Mouse (Mus musculus): ENCODE measurements around the gene Gm42517. TPM values are rescaled to one million over a fixed set of nuclear protein-coding genes. Genes with fewer than 3 reads are reported as not detected.

Gene Gm42517
- polyA plus RNA-seq, 1 experiment from 2014 or later: 1.4 TPM

GRCm38 (mm10) chr5:108345313-108346071 is 22.2 kb downstream of the Gm42517 start:
- Histone ChIP-seq H3K9me3 (no peaks in the 10 kb centered on the region), H3K27me3 (no peaks in the 10 kb centered on the region), H3K36me3 (peaks cover 66% of the 10 kb centered on the region), H3K4me3 (no peak overlapping the region), H3K9ac (no peak overlapping the region), H3K4me1 (replicated peaks) (no peaks in the 10 kb centered on the region), H3K27ac (no peak overlapping the region), H3K4me2 (no peak overlapping the region)
- no peak for ATAC-seq (ENCODE audit: low FRiP score)
- 87% methylated on average over 10 of the region's 10 CpGs for WGBS

GRCm38 (mm10) chr5:108343680-108344170 is 24.0 kb downstream of the Gm42517 start:
- no peaks in the 10 kb centered on the region for H3K4me1 ChIP-seq (replicated peaks)
- no peak overlapping the region for H3K4me3 ChIP-seq
- no peak overlapping the region for H3K4me2 ChIP-seq
- H3K27me3 ChIP-seq: no peaks in the 10 kb centered on the region
- WGBS: 93% methylated on average over 4 of the region's 4 CpGs
- no peaks in the 10 kb centered on the region for H3K9me3 ChIP-seq
- peaks cover 66% of the 10 kb centered on the region for H3K36me3 ChIP-seq
- H3K9ac ChIP-seq: no peak overlapping the region
- no peak for ATAC-seq (ENCODE audit: low FRiP score)
- H3K27ac ChIP-seq: no peak overlapping the region

GRCm38 (mm10) chr5:108338049-108338448 is 29.7 kb downstream of the Gm42517 start:
- Histone ChIP-seq H3K4me3 (no peak overlapping the region), H3K9ac (no peak overlapping the region), H3K9me3 (no peaks in the 10 kb centered on the region), H3K27ac (no peak overlapping the region), H3K27me3 (no peaks in the 10 kb centered on the region), H3K4me2 (no peak overlapping the region), H3K36me3 (peaks cover 66% of the 10 kb centered on the region), H3K4me1 (replicated peaks) (no peaks in the 10 kb centered on the region)
- no peak for ATAC-seq (ENCODE audit: low FRiP score)
- 94% methylated on average over 3 of the region's 3 CpGs for WGBS

GRCm38 (mm10) chr5:108337385-108337784 is 30.3 kb downstream of the Gm42517 start:
- no peaks in the 10 kb centered on the region for H3K27me3 ChIP-seq
- peaks cover 69% of the 10 kb centered on the region for H3K36me3 ChIP-seq
- no peaks in the 10 kb centered on the region for H3K4me1 ChIP-seq (replicated peaks)
- no peak for ATAC-seq (ENCODE audit: low FRiP score)
- no peak overlapping the region for H3K27ac ChIP-seq
- no peak overlapping the region for H3K9ac ChIP-seq
- WGBS: 88% methylated on average over 4 of the region's 4 CpGs
- H3K9me3 ChIP-seq: no peaks in the 10 kb centered on the region
- H3K4me3 ChIP-seq: no peak overlapping the region
- no peak overlapping the region for H3K4me2 ChIP-seq

- H3K27ac ChIP-seq: no peak overlapping the region
- no peaks in the 10 kb centered on the region for H3K27me3 ChIP-seq
- no peak overlapping the region; the same call in 1 of the 2 replicates for H3K9ac ChIP-seq
- H3K4me1 ChIP-seq (replicated peaks): no peaks in the 10 kb centered on the region
- no peak overlapping the region for H3K4me2 ChIP-seq
- ATAC-seq (ENCODE audit: low FRiP score): no peak
- H3K9me3 ChIP-seq: no peaks in the 10 kb centered on the region
- WGBS: 87% methylated on average over 1 of the region's 1 CpGs
- H3K36me3 ChIP-seq: peaks cover 67% of the 10 kb centered on the region
- no peak overlapping the region for H3K4me3 ChIP-seq
Observed at GRCm38 (mm10) chr5:108331051-108331450, 36.7 kb downstream of the Gm42517 start.

Other genes with a start within 250 kb of the Gm42517 start
- 24.7 and 26.7 TPM in 2 replicates for gene Tmed5, start 235.3 kb downstream of the Gm42517 start, polyA plus RNA-seq (2015; fragmentation: Nextera tagmentation; extraction: Ambion mirVana)
- 3.2 and 3.3 TPM in 2 replicates for gene Ccdc18, start 235.0 kb downstream of the Gm42517 start, polyA plus RNA-seq (2015; fragmentation: Nextera tagmentation; extraction: Ambion mirVana)
- 40.5 and 41.8 TPM in 2 replicates for gene Dr1, start 99.0 kb downstream of the Gm42517 start, polyA plus RNA-seq (2015; fragmentation: Nextera tagmentation; extraction: Ambion mirVana)
- gene Pigg, start 55.3 kb downstream of the Gm42517 start, polyA plus RNA-seq (2015; fragmentation: Nextera tagmentation; extraction: Ambion mirVana): 5.4 and 5.9 TPM in 2 replicates
- gene Pde6b, start 20.5 kb upstream of the Gm42517 start, polyA plus RNA-seq (2015; fragmentation: Nextera tagmentation; extraction: Ambion mirVana): 0.16 and 0.22 TPM in 2 replicates
- gene Atp5k, start 66.5 kb upstream of the Gm42517 start, polyA plus RNA-seq (2015; fragmentation: Nextera tagmentation; extraction: Ambion mirVana): 461 and 472 TPM in 2 replicates
- 0.17 and 0.19 TPM in 2 replicates for gene Mfsd7a, start 81.0 kb upstream of the Gm42517 start, polyA plus RNA-seq (2015; fragmentation: Nextera tagmentation; extraction: Ambion mirVana)
- 26.6 and 27.8 TPM in 2 replicates for gene Pcgf3, start 93.3 kb upstream of the Gm42517 start, polyA plus RNA-seq (2015; fragmentation: Nextera tagmentation; extraction: Ambion mirVana)
- gene Cplx1, start 182.1 kb upstream of the Gm42517 start, polyA plus RNA-seq (2015; fragmentation: Nextera tagmentation; extraction: Ambion mirVana): 82.5 and 85.1 TPM in 2 replicates